Mouse (Mus musculus) ES-E14 (cell line): ENCODE measurements around the gene Smyd3.

Source experiments
- MAFK ChIP-seq: IDR thresholded peaks from 2 replicates; pipeline ENCODE4 v1.6.1; 2014; ENCODE audit warnings: mild to moderate bottlenecking, low read depth, low read length, inconsistent platforms; ENCODE audit not compliant: insufficient read depth
- ZC3H11A ChIP-seq: IDR thresholded peaks from 2 replicates; pipeline ENCODE4 v1.6.1; 2012; ENCODE audit warnings: low read depth, mild to moderate bottlenecking, inconsistent platforms, low read length, borderline replicate concordance

GRCm38 (mm10) chr1:178960015-178960559, 557.8 kb downstream of the Smyd3 start:
- no peak for TF ChIP-seq MAFK
- TF ChIP-seq ZC3H11A = peak; percentile 57; the same call in 1 of the 2 replicates
